Mouse (Mus musculus) T-cell, adult 2 months (primary cell): ENCODE results near the gene Rars2.
A peak's percentile ranks its signal among the peaks of the same experiment; 100 is the strongest.

Experiments used
- DNase-seq: peaks from one replicate; pipeline ENCODE4 v3.0.0; 2022; ENCODE audit warnings: low spot score

The Rars2 gene

GRCm38 (mm10) chr4:34640731-34641130 lies 26.0 kb downstream of the Rars2 start:
- no peak for DNase-seq

- DNase-seq = no peak
Measured at GRCm38 (mm10) chr4:34644779-34645178, 30.0 kb downstream of the Rars2 start.

- no peak for DNase-seq
Measured at GRCm38 (mm10) chr4:34653179-34653578, 38.4 kb downstream of the Rars2 start.

GRCm38 (mm10) chr4:34656101-34656500 lies 41.3 kb downstream of the Rars2 start:
- no peak for DNase-seq

GRCm38 (mm10) chr4:34659012-34659411 lies 44.3 kb downstream of the Rars2 start:
- DNase-seq = no peak

- DNase-seq = no peak
Measured at GRCm38 (mm10) chr4:34661514-34661913, 46.8 kb downstream of the Rars2 start.

GRCm38 (mm10) chr4:34661927-34662326 lies 47.2 kb downstream of the Rars2 start:
- DNase-seq = no peak

GRCm38 (mm10) chr4:34667923-34668322 lies 53.2 kb downstream of the Rars2 start:
- DNase-seq = no peak

GRCm38 (mm10) chr4:34673721-34674120 lies 59.0 kb downstream of the Rars2 start:
- no peak for DNase-seq

GRCm38 (mm10) chr4:34680530-34680929 lies 65.8 kb downstream of the Rars2 start:
- DNase-seq = no peak

- DNase-seq = peak; percentile 90
Measured at GRCm38 (mm10) chr4:34686874-34687567, 72.3 kb downstream of the Rars2 start, which contains the start of gene Slc35a1. Slc35a1 (minus strand) TSS chr4:34687438.

- no peak for DNase-seq
Measured at GRCm38 (mm10) chr4:34688021-34688420, 73.3 kb downstream of the Rars2 start.

GRCm38 (mm10) chr4:34701528-34701927 lies 86.8 kb downstream of the Rars2 start:
- DNase-seq = peak; percentile 62

- DNase-seq = no peak
Measured at GRCm38 (mm10) chr4:34702231-34702630, 87.5 kb downstream of the Rars2 start.

GRCm38 (mm10) chr4:34703029-34703428 lies 88.3 kb downstream of the Rars2 start:
- DNase-seq = no peak

- no peak for DNase-seq
Measured at GRCm38 (mm10) chr4:34707248-34707647, 92.5 kb downstream of the Rars2 start.

GRCm38 (mm10) chr4:34708127-34708526 lies 93.4 kb downstream of the Rars2 start:
- DNase-seq = no peak
